Mouse (Mus musculus) lung, postnatal 0 days (tissue): ENCODE data around the gene Ska3.

ENCODE experiments used
- CTCF ChIP-seq: IDR thresholded peaks from 2 replicates; pipeline ENCODE4 v1.5.1; 2016; ENCODE audit warnings: antibody characterized with exemption, mild to moderate bottlenecking
- EP300 ChIP-seq: IDR thresholded peaks from 2 replicates; pipeline ENCODE4 v1.6.1; 2016; ENCODE audit warnings: antibody characterized with exemption, mild to moderate bottlenecking, control low read depth

GRCm38 (mm10) chr14:57820839-57821238 lies 5.1 kb downstream of the Ska3 start:
- TF ChIP-seq CTCF = no peak
- TF ChIP-seq EP300 = no peak
